In the genomic region with DNA sequence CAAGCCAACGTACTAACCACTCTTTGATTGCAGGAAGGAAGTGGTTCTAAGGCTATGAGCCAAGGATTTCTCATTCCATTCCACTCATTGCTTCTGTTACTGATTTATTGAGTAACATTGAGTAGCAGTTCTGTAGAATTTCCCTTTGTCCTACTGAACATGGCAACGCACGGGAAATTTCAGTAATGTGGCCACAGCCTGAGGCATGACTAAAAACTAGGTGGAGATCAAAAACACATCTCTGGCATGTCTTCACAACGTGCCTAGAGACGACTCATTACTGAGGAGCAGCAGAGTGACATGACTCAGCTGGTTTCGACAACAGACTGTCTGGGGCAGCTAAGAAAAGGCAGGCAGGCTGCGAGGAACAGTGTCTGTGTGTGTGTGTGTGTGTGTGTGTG, we compare ENCODE assay signal across 7 mouse cellular contexts. TPM values are rescaled to one million over a fixed set of nuclear protein-coding genes. Genes with fewer than 3 reads are reported as not detected.
A peak's percentile ranks its signal among the peaks of the same experiment; 100 is the strongest.
DNase-seq lines count a peak whose midpoint lies in the region; ATAC-seq lines count a peak whose summit lies in the region.

No protein-coding gene starts in this region.

- no peaks in the 10 kb centered on the region for H3K36me3 ChIP-seq in hindbrain, embryonic 13.5 days

- no peak overlapping the region for H3K9ac ChIP-seq in hindbrain, embryonic 13.5 days

- no peak overlapping the region for H3K4me2 ChIP-seq in hindbrain, embryonic 13.5 days

- no peak overlapping the region for H3K4me3 ChIP-seq in brown adipose tissue, adult 24 weeks (ENCODE audit: insufficient read depth, low read depth, low read length)
- H3K4me3 ChIP-seq in hindbrain, embryonic 13.5 days = no peak overlapping the region

- peak; percentile 68; the same call in 1 of the 2 replicates for ATAC-seq in hindbrain, embryonic 13.5 days (ENCODE audit: low FRiP score)

- H3K9me3 ChIP-seq in hindbrain, embryonic 13.5 days = no peaks in the 10 kb centered on the region

- 40% methylated on average over 7 of the region's 7 CpGs for WGBS in hindbrain, embryonic 13.5 days

- peak overlapping the region; percentile 27; the same call in 1 of the 2 replicates for H3K27ac ChIP-seq in brown adipose tissue, adult 24 weeks (replicated peaks; ENCODE audit: low read depth, low read length)
- no peak overlapping the region for H3K27ac ChIP-seq in hindbrain, embryonic 13.5 days

- no peaks in the 10 kb centered on the region for H3K4me1 ChIP-seq in brown adipose tissue, adult 24 weeks (ENCODE audit: control insufficient read depth, insufficient read depth, insufficient read length, low read length)
- H3K4me1 ChIP-seq in hindbrain, embryonic 13.5 days (replicated peaks) = peaks cover 4% of the 10 kb centered on the region; the same call in 1 of the 2 replicates

- H3K27me3 ChIP-seq in hindbrain, embryonic 13.5 days = no peaks in the 10 kb centered on the region

- peak; percentile 21 to 30 for DNase-seq in right cerebral cortex, postnatal 10 days (ENCODE audit: low spot score in 2 of 2)
- DNase-seq in right cerebral cortex, postnatal 4 days = no peak
- DNase-seq in lung, postnatal 14 days = peak; percentile 53
- no peak for DNase-seq in testis, postnatal 14 days (ENCODE audit: low spot score)
- DNase-seq in cerebellum, adult 11 months = no peak

RNA-seq across cellular contexts. Expression of a gene that starts 18.0 kb away (rescaled TPM):
- polyA plus RNA-seq in brown adipose tissue, adult 24 weeks (2012; ENCODE audit: insufficient read depth, insufficient read length, missing spikeins) = 11.1 and 12.1 TPM in 2 replicates
- polyA plus RNA-seq in hindbrain, embryonic 13.5 days (2015; fragmentation: Nextera tagmentation; extraction: Ambion mirVana) = 13.0 and 14.5 TPM in 2 replicates

Comparison
In these comparisons a context has a peak if more than half of its experiments do, and no peak if none do; other contexts are left out.
1. DNase-seq: peak in right cerebral cortex, postnatal 10 days (2 of 2) and lung, postnatal 14 days (single experiment); none in right cerebral cortex, postnatal 4 days (single experiment), testis, postnatal 14 days (single experiment) and cerebellum, adult 11 months (single experiment).